Mouse (Mus musculus) left cerebral cortex, postnatal 10 days (tissue): ENCODE data around the gene Pofut1. TPM values are rescaled to one million over a fixed set of nuclear protein-coding genes. Genes with fewer than 3 reads are reported as not detected.
"Not testable (repeated sequence)": the region's sequence is repeated elsewhere in the genome, so short reads cannot be mapped to it uniquely, and the experiment has no call there.

Experiments
- DNase-seq, 2 experiments: peaks; one replicate each; pipeline ENCODE4 v3.0.0; 2021 to 2022; ENCODE audit warnings: low spot score in 2 of 2, mixed read lengths in 1 of 2; ENCODE audit errors: extremely low spot score in 1 of 2
- intact Hi-C: fragments of 180-260 bp; cut with DNase I; formaldehyde crosslinking; loops from one replicate; pipeline ENCODE4 v1.15.1; 2025
- total RNA-seq, 2 experiments: library from RNA; stranded (reverse); gene quantifications; 2 replicates each; pipeline ENCODE4 v1.2.3; 2021

Gene Pofut1
- total RNA-seq, 2 experiments from 2014 or later, result 17.5 to 20.5 TPM

- intact Hi-C loops, result no loop called here
- DNase-seq, result no peak
Measured at GRCm38 (mm10) chr2:153237193-153237592, 4.1 kb upstream of the Pofut1 start.

- intact Hi-C loops, result no loop called here
- no peak for DNase-seq
Measured at GRCm38 (mm10) chr2:153237891-153238290, 3.4 kb upstream of the Pofut1 start.

GRCm38 (mm10) chr2:153238406-153238805 lies 2.9 kb upstream of the Pofut1 start:
- intact Hi-C loops, result no loop called here
- no peak for DNase-seq

GRCm38 (mm10) chr2:153239021-153239859 lies 2.1 kb upstream of the Pofut1 start:
- intact Hi-C loops, result no loop called here
- no peak for DNase-seq

GRCm38 (mm10) chr2:153239860-153240480 lies 1.4 kb upstream of the Pofut1 start:
- intact Hi-C loops, result no loop called here
- no peak for DNase-seq

GRCm38 (mm10) chr2:153240701-153241235 lies 565 bp upstream of the Pofut1 start:
- intact Hi-C loops, result no loop called here
- no peak for DNase-seq

GRCm38 (mm10) chr2:153242156-153242555 lies 823 bp downstream of the Pofut1 start:
- intact Hi-C loops, result no loop called here
- DNase-seq, result no peak

- intact Hi-C loops, result no loop called here
Measured at GRCm38 (mm10) chr2:153249751-153250150, 8.4 kb downstream of the Pofut1 start.

GRCm38 (mm10) chr2:153256604-153257003 lies 15.3 kb downstream of the Pofut1 start:
- no peak for DNase-seq
- intact Hi-C loops, result no loop called here

More at GRCm38 (mm10) chr2:153249751-153250150, 8.4 kb downstream of the Pofut1 start:
- DNase-seq, result no peak

- DNase-seq, result no peak
- intact Hi-C loops, result no loop called here
Measured at GRCm38 (mm10) chr2:153259030-153259863, 17.9 kb downstream of the Pofut1 start.

- intact Hi-C loops, result no loop called here
Measured at GRCm38 (mm10) chr2:153259864-153260674, 18.7 kb downstream of the Pofut1 start.

GRCm38 (mm10) chr2:153263053-153263452 lies 21.7 kb downstream of the Pofut1 start:
- DNase-seq, result no peak
- intact Hi-C loops, result no loop called here

More at GRCm38 (mm10) chr2:153259864-153260674, 18.7 kb downstream of the Pofut1 start:
- no peak for DNase-seq

- no peak for DNase-seq
- intact Hi-C loops, result no loop called here
Measured at GRCm38 (mm10) chr2:153267331-153267730, 26.0 kb downstream of the Pofut1 start.

- DNase-seq, intact Hi-C loops: not testable (repeated sequence)
Measured at GRCm38 (mm10) chr2:153270231-153270915, 29.0 kb downstream of the Pofut1 start.

GRCm38 (mm10) chr2:153274200-153274918 lies 33.0 kb downstream of the Pofut1 start:
- intact Hi-C loops, result not testable (repeated sequence)

GRCm38 (mm10) chr2:153274919-153275247 lies 33.5 kb downstream of the Pofut1 start:
- no peak for DNase-seq
- intact Hi-C loops, result no loop called here

More at GRCm38 (mm10) chr2:153274200-153274918, 33.0 kb downstream of the Pofut1 start:
- not testable (repeated sequence) for DNase-seq

GRCm38 (mm10) chr2:153275577-153275976 lies 34.2 kb downstream of the Pofut1 start:
- DNase-seq, intact Hi-C loops: not testable (repeated sequence)
